Mouse (Mus musculus) Patski (cell line): ENCODE measurements at regions not wholly inside any gene's neighbourhood (a gene's known extent, or its start where the extent isn't known, plus 50 kb on each side); places are given as distances from the start of the nearest gene placed in this dataset.

ENCODE experiments used
- ATAC-seq: fragments of 100-300 bp; one replicate; pipeline ENCODE4 v1.8.0; 2021
- CTCF ChIA-PET: fragments of 350-600 bp; sonication (Branson Sonifier 250); formaldehyde crosslinking; loops from one replicate; lab custom pipeline; 2022; ENCODE audit warnings: inconsistent platforms; lab: Charles Lee
- POLR2A ChIA-PET: fragments of 350-600 bp; sonication (Branson Sonifier 250); formaldehyde crosslinking; loops from one replicate; lab custom pipeline; 2022; ENCODE audit warnings: antibody characterized with exemption, inconsistent platforms; lab: Charles Lee
- DNase-seq: peaks from one replicate; pipeline ENCODE4 v3.0.0-alpha.2; 2011; ENCODE audit warnings: low read depth, low spot score
- H3K27me3 ChIP-seq: fragments of 371-371 bp; one replicate; pipeline ENCODE4 v1.5.1; 2021
- CTCF ChIP-seq: fragments of 100-300 bp; IDR thresholded peaks from one replicate; pipeline ENCODE4 v1.5.1; 2021
- in situ Hi-C: fragments of 300-500 bp; cut with MboI; formaldehyde crosslinking; loops from 3 replicates; pipeline ENCODE4 v1.11.1; 2018; ENCODE audit warnings: low pct_unique_long_range_greater_than_20kb, mixed read lengths

GRCm38 (mm10) chr2:138820489-138820888 is 564.1 kb downstream of the Btbd3 start:
- ATAC-seq (no peak), DNase-seq (no peak)
- CTCF ChIA-PET = no interaction called here
- H3K27me3 ChIP-seq = no peaks in the 10 kb centered on the region
- TF ChIP-seq CTCF = no peak
- POLR2A ChIA-PET = no interaction called here
- in situ Hi-C loops = no loop called here

- no peak for TF ChIP-seq CTCF
- DNase-seq (no peak), ATAC-seq (no peak)
- ChIA-PET CTCF (no interaction called here), POLR2A (no interaction called here)
- in situ Hi-C loops = no loop called here
- no peaks in the 10 kb centered on the region for H3K27me3 ChIP-seq
Observed at GRCm38 (mm10) chr2:138824873-138825272, 568.5 kb downstream of the Btbd3 start.

- POLR2A ChIA-PET = no interaction called here
- ATAC-seq (no peak), DNase-seq (no peak)
- H3K27me3 ChIP-seq = no peaks in the 10 kb centered on the region
- in situ Hi-C loops = no loop called here
- CTCF ChIA-PET = interaction anchor here (1.0 to 1.9 kb wide), 3 partner anchors 10 to 50 kb away, joined by 3 to 5 read pairs (median 3); no protein-coding TSS in a partner anchor
- TF ChIP-seq CTCF = no peak
Observed at GRCm38 (mm10) chr2:138827813-138828570, 571.6 kb downstream of the Btbd3 start.

- ATAC-seq (no peak), DNase-seq (no peak)
- in situ Hi-C loops = no loop called here
- TF ChIP-seq CTCF = no peak
- CTCF ChIA-PET = interaction anchor here (1.4 kb wide), 1 partner anchor 12 kb away, joined by 5 read pairs; no protein-coding TSS in a partner anchor
- POLR2A ChIA-PET = no interaction called here
- no peaks in the 10 kb centered on the region for H3K27me3 ChIP-seq
Observed at GRCm38 (mm10) chr2:138838846-138839245, 582.5 kb downstream of the Btbd3 start.

- no peak for DNase-seq
- in situ Hi-C loops = no loop called here
- ATAC-seq = no peak
- TF ChIP-seq CTCF = no peak
- ChIA-PET POLR2A (no interaction called here), CTCF (no interaction called here)
- H3K27me3 ChIP-seq = no peaks in the 10 kb centered on the region
Observed at GRCm38 (mm10) chr2:138859121-138859520, 602.8 kb downstream of the Btbd3 start.

- no peak for TF ChIP-seq CTCF
- ChIA-PET POLR2A (no interaction called here), CTCF (no interaction called here)
- H3K27me3 ChIP-seq = no peaks in the 10 kb centered on the region
- in situ Hi-C loops = no loop called here
- DNase-seq = no peak
- no peak for ATAC-seq
Observed at GRCm38 (mm10) chr2:138896563-138896962, 597.1 kb upstream of the Sptlc3 start.

- no peaks in the 10 kb centered on the region for H3K27me3 ChIP-seq
- DNase-seq (no peak), ATAC-seq (no peak)
- in situ Hi-C loops = no loop called here
- ChIA-PET CTCF (no interaction called here), POLR2A (no interaction called here)
- TF ChIP-seq CTCF = no peak
Observed at GRCm38 (mm10) chr2:138897101-138897500, 596.6 kb upstream of the Sptlc3 start.

- POLR2A ChIA-PET = no interaction called here
- in situ Hi-C loops = no loop called here
- CTCF ChIA-PET = no interaction called here
- H3K27me3 ChIP-seq = no peaks in the 10 kb centered on the region
- DNase-seq = no peak
- no peak for ATAC-seq
- TF ChIP-seq CTCF = no peak
Observed at GRCm38 (mm10) chr2:138937165-138937564, 556.5 kb upstream of the Sptlc3 start.

- POLR2A ChIA-PET = no interaction called here
- CTCF ChIA-PET = no interaction called here
- no peak for TF ChIP-seq CTCF
- no peak for DNase-seq
- H3K27me3 ChIP-seq = no peaks in the 10 kb centered on the region
- no peak for ATAC-seq
- in situ Hi-C loops = no loop called here
Observed at GRCm38 (mm10) chr2:138939367-138939766, 554.3 kb upstream of the Sptlc3 start.

GRCm38 (mm10) chr2:138966110-138966790 is 527.5 kb upstream of the Sptlc3 start:
- TF ChIP-seq CTCF = no peak
- DNase-seq (no peak), ATAC-seq (no peak)
- H3K27me3 ChIP-seq = no peaks in the 10 kb centered on the region
- in situ Hi-C loops = no loop called here
- POLR2A ChIA-PET = no interaction called here
- CTCF ChIA-PET = no interaction called here

GRCm38 (mm10) chr2:138974548-138974947 is 519.2 kb upstream of the Sptlc3 start:
- ATAC-seq = no peak
- CTCF ChIA-PET = no interaction called here
- DNase-seq = no peak
- TF ChIP-seq CTCF = no peak
- in situ Hi-C loops = no loop called here
- no peaks in the 10 kb centered on the region for H3K27me3 ChIP-seq
- POLR2A ChIA-PET = no interaction called here
